Comparison of ENCODE assay signal across 22 mouse cellular contexts in the genomic region with DNA sequence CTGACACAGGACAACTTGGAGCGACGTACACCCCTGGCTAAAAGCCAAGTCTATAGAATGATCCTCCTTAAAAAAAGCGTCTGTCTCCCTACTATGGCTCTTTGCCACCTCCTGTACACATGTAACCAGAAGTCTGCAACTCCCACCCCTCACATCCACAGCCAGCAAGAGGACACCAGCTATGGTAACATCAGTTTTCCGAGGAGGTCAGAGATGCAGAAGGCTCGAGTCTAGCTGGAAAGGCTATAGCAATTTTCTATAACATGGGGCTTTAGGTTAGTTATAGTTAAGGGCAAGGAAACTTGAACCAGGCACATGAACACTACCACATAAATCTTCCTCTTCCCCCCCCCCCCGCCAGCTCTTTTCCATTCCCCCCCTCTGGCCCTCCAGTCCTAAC.
A peak's percentile ranks its signal among the peaks of the same experiment; 100 is the strongest.
DNase-seq lines count a peak whose midpoint lies in the region; ATAC-seq and TF ChIP-seq lines count a peak whose summit lies in the region.
"Had no signal": no experiment of that assay in that cellular context is flagged by ENCODE, and none has a peak within 500 bp of the region (broad histone marks: within the 10 kb centered on the region; RNA-seq: fewer than 3 reads in every experiment).

No protein-coding gene starts in this region.

- no peak overlapping the region for H3K27ac ChIP-seq in CH12.LX (ENCODE audit: insufficient read depth, low read depth)
- H3K27ac ChIP-seq in limb, embryonic 10.5 days, result peak overlapping the region; percentile 59
- H3K27ac ChIP-seq in limb, embryonic 11.5 days (replicated peaks; ENCODE audit: low read depth, low read length), result 0 out of 2 replicates have a peak overlapping the region, but pooled peaks have one; percentile 1
- H3K27ac ChIP-seq in hindbrain, embryonic 11.5 days (ENCODE audit: low read depth, low read length), result no peak overlapping the region
- H3K27ac ChIP-seq in midbrain, postnatal 0 days (ENCODE audit: low read depth, low read length), result no peak overlapping the region

- H3K4me1 ChIP-seq in CH12.LX (ENCODE audit: control insufficient read depth in 1 of 2, insufficient read depth in 2 of 2), result peaks cover 4 to 8% of the 10 kb centered on the region in 2 experiments; a peak in 2 of 4 replicates
- H3K4me1 ChIP-seq in limb, embryonic 10.5 days, result peaks cover 29% of the 10 kb centered on the region
- H3K4me1 ChIP-seq in limb, embryonic 11.5 days (ENCODE audit: control insufficient read depth, insufficient read depth, low read length), result no peaks in the 10 kb centered on the region
- H3K4me1 ChIP-seq in hindbrain, embryonic 11.5 days (replicated peaks; ENCODE audit: control insufficient read depth, insufficient read depth, low read length), result no peaks in the 10 kb centered on the region
- H3K4me1 ChIP-seq in midbrain, postnatal 0 days (ENCODE audit: insufficient read depth, low read length), result no peaks in the 10 kb centered on the region

- ATAC-seq in limb, embryonic 11.5 days (ENCODE audit: insufficient number of reproducible peaks, low FRiP score, low TSS enrichment, low read depth), result no peak
- ATAC-seq in hindbrain, embryonic 11.5 days (ENCODE audit: low FRiP score), result no peak
- no peak for ATAC-seq in midbrain, postnatal 0 days (ENCODE audit: low FRiP score)
- ATAC-seq: activated CD4-positive, CD25-positive, alpha-beta regulatory T cell, adult 4 months; CD4-positive, CD25-positive, alpha-beta regulatory T cell, adult 4 months; Patski had no signal

- dilution Hi-C loops in CH12.LX (cut with MboI; ENCODE audit: extremely low pct_ligation_motif_present, extremely low pct_unique_long_range_greater_than_20kb, low sequenced_read_pairs), result no loop called here

- no peak for TF ChIP-seq RAD21 in CH12.LX (IDR thresholded peaks at IDR 0.05; ENCODE audit: low read depth, low read length)

- no peaks in the 10 kb centered on the region for H3K9me3 ChIP-seq in CH12.LX (replicated peaks; ENCODE audit: low read length)
- no peaks in the 10 kb centered on the region for H3K9me3 ChIP-seq in limb, embryonic 10.5 days (replicated peaks)
- no peaks in the 10 kb centered on the region for H3K9me3 ChIP-seq in limb, embryonic 11.5 days (ENCODE audit: control insufficient read depth, low read length)
- H3K9me3 ChIP-seq in hindbrain, embryonic 11.5 days (ENCODE audit: control insufficient read depth, low read length), result no peaks in the 10 kb centered on the region
- H3K9me3 ChIP-seq in midbrain, postnatal 0 days (ENCODE audit: low read length), result no peaks in the 10 kb centered on the region
- H3K9me3 ChIP-seq: G1E had no signal

- H3K9ac ChIP-seq in CH12.LX (ENCODE audit: insufficient read depth, low read depth), result no peak overlapping the region
- H3K9ac ChIP-seq in limb, embryonic 11.5 days (ENCODE audit: low read length), result no peak overlapping the region
- H3K9ac ChIP-seq in hindbrain, embryonic 11.5 days (ENCODE audit: low read depth, low read length), result no peak overlapping the region
- H3K9ac ChIP-seq in midbrain, postnatal 0 days (replicated peaks; ENCODE audit: low read length, poor library complexity, severe bottlenecking), result no peak overlapping the region

- in situ Hi-C loops in CH12.LX (cut with MboI; ENCODE audit: low pct_ligation_motif_present, low pct_unique_long_range_greater_than_20kb, low sequenced_read_pairs), result no loop called here

- no peaks in the 10 kb centered on the region for H3K36me3 ChIP-seq in CH12.LX (replicated peaks in 1 of 2; ENCODE audit: control insufficient read depth in 1 of 2, insufficient read depth in 1 of 2, low read length in 1 of 2)
- no peaks in the 10 kb centered on the region for H3K36me3 ChIP-seq in limb, embryonic 10.5 days
- no peaks in the 10 kb centered on the region for H3K36me3 ChIP-seq in limb, embryonic 11.5 days (ENCODE audit: control insufficient read depth, insufficient read depth, low read length)
- H3K36me3 ChIP-seq in hindbrain, embryonic 11.5 days (ENCODE audit: control insufficient read depth, insufficient read depth, low read length), result no peaks in the 10 kb centered on the region
- H3K36me3 ChIP-seq in midbrain, postnatal 0 days (ENCODE audit: insufficient read depth, low read length), result no peaks in the 10 kb centered on the region
- H3K36me3 ChIP-seq: G1E had no signal

- peak; percentile 70 for TF ChIP-seq POLR2A in CH12.LX (IDR thresholded peaks at IDR 0.05; ENCODE audit: low read depth, low read length)

- H3K79me2 ChIP-seq in CH12.LX (replicated peaks; ENCODE audit: control insufficient read depth, extremely low read depth, insufficient read depth, poor library complexity, severe bottlenecking), result no peaks in the 10 kb centered on the region

- peak; percentile 5 for DNase-seq in heart, adult 11 months
- DNase-seq in heart, adult 9 months (ENCODE audit: low spot score in 2 of 2), result no peak
- DNase-seq in CH12.LX (ENCODE audit: extremely low read depth), result peak; percentile 4
- no peak for DNase-seq in limb, embryonic 10.5 days (ENCODE audit: low spot score)
- no peak for DNase-seq in limb, embryonic 11.5 days (ENCODE audit: low spot score)
- DNase-seq in hindbrain, embryonic 11.5 days (ENCODE audit: low spot score), result no peak
- no peak for DNase-seq in layer of hippocampus, adult 18-20 months (ENCODE audit: low spot score in 2 of 2)
- DNase-seq in midbrain, postnatal 0 days (ENCODE audit: low spot score), result no peak
- DNase-seq: adrenal gland, adult 2 months; adrenal gland, adult 8-10 months; adrenal gland, postnatal 10 days; adrenal gland, postnatal 14 days; adrenal gland, postnatal 25 days; adrenal gland, postnatal 36 days; B cell, adult 2 months; cerebellum, adult 11 months; cerebellum, adult 11-12 months; cerebellum, adult 18-20 months had no signal

- TF ChIP-seq EP300 in CH12.LX (IDR thresholded peaks at IDR 0.05; ENCODE audit: low read length), result no peak

- H3K4me2 ChIP-seq in CH12.LX (ENCODE audit: insufficient read depth, low read depth, poor library complexity, severe bottlenecking), result no peak overlapping the region
- no peak overlapping the region for H3K4me2 ChIP-seq in limb, embryonic 11.5 days (ENCODE audit: low read depth, severe bottlenecking)
- no peak overlapping the region for H3K4me2 ChIP-seq in hindbrain, embryonic 11.5 days (replicated peaks; ENCODE audit: low read depth, low read length)
- H3K4me2 ChIP-seq in midbrain, postnatal 0 days (ENCODE audit: low read depth, low read length, poor library complexity, severe bottlenecking), result no peak overlapping the region

- H3K27me3 ChIP-seq in CH12.LX (replicated peaks), result no peaks in the 10 kb centered on the region
- peaks cover 96% of the 10 kb centered on the region for H3K27me3 ChIP-seq in limb, embryonic 10.5 days (ENCODE audit: low read depth, poor library complexity, severe bottlenecking)
- H3K27me3 ChIP-seq in limb, embryonic 11.5 days (ENCODE audit: control insufficient read depth, insufficient read depth, low read length), result no peaks in the 10 kb centered on the region
- H3K27me3 ChIP-seq in hindbrain, embryonic 11.5 days (ENCODE audit: control insufficient read depth, insufficient read depth, low read length), result no peaks in the 10 kb centered on the region
- H3K27me3 ChIP-seq in midbrain, postnatal 0 days (ENCODE audit: insufficient read depth, low read length), result no peaks in the 10 kb centered on the region; the same call in 1 of the 2 replicates

- 67% methylated on average over 6 of the region's 6 CpGs for WGBS in limb, embryonic 10.5 days
- 60% methylated on average over 6 of the region's 6 CpGs for WGBS in limb, embryonic 11.5 days
- 79% methylated on average over 6 of the region's 6 CpGs for WGBS in hindbrain, embryonic 11.5 days
- WGBS in midbrain, postnatal 0 days, result 72% methylated on average over 5 of the region's 6 CpGs

- H3K4me3 ChIP-seq in CH12.LX (replicated peaks in 1 of 3; ENCODE audit: low read depth in 2 of 3, low read length in 2 of 3, poor library complexity in 1 of 3), result no peak overlapping the region
- no peak overlapping the region for H3K4me3 ChIP-seq in limb, embryonic 10.5 days
- H3K4me3 ChIP-seq in limb, embryonic 11.5 days (ENCODE audit: low read depth, low read length), result no peak overlapping the region
- H3K4me3 ChIP-seq in hindbrain, embryonic 11.5 days (ENCODE audit: low read depth, low read length), result no peak overlapping the region
- H3K4me3 ChIP-seq in midbrain, postnatal 0 days (ENCODE audit: low read depth, low read length), result no peak overlapping the region

- TF ChIP-seq CTCF in CH12.LX (conservative IDR thresholded peaks at IDR 0.05 in 1 of 2, IDR thresholded peaks at IDR 0.05 in 1 of 2; ENCODE audit: low read depth in 2 of 2, low read length in 2 of 2), result no peak
- no peak for TF ChIP-seq CTCF in midbrain, postnatal 0 days (IDR thresholded peaks at IDR 0.05)

TF ChIP-seq in CH12.LX, 34 proteins besides CTCF, POLR2A, EP300 and RAD21:
- TF ChIP-seq ZMIZ1 (IDR thresholded peaks at IDR 0.05; ENCODE audit: low read depth, low read length), result peak; percentile 89
- TF ChIP-seq ZC3H11A (IDR thresholded peaks at IDR 0.05; ENCODE audit: low read depth, low read length), result no peak

Comparison
In these comparisons a context has a peak if more than half of its experiments do, and no peak if none do; other contexts are left out.
1. DNase-seq: peak in heart, adult 11 months (single experiment) and CH12.LX (single experiment); none in heart, adult 9 months (0 of 2), limb, embryonic 10.5 days (single experiment), limb, embryonic 11.5 days (single experiment), hindbrain, embryonic 11.5 days (single experiment), layer of hippocampus, adult 18-20 months (0 of 2) and midbrain, postnatal 0 days (single experiment).
2. H3K27ac ChIP-seq: peak in limb, embryonic 10.5 days (single experiment) and limb, embryonic 11.5 days (single experiment); none in CH12.LX (single experiment), hindbrain, embryonic 11.5 days (single experiment) and midbrain, postnatal 0 days (single experiment).